Mouse (Mus musculus): ENCODE measurements around the gene Dnmt3a. TPM values are rescaled to one million over a fixed set of nuclear protein-coding genes. Genes with fewer than 3 reads are reported as not detected.

Gene Dnmt3a
- total RNA-seq, 1 experiment from 2014 or later: 19.2 TPM

DNA sequence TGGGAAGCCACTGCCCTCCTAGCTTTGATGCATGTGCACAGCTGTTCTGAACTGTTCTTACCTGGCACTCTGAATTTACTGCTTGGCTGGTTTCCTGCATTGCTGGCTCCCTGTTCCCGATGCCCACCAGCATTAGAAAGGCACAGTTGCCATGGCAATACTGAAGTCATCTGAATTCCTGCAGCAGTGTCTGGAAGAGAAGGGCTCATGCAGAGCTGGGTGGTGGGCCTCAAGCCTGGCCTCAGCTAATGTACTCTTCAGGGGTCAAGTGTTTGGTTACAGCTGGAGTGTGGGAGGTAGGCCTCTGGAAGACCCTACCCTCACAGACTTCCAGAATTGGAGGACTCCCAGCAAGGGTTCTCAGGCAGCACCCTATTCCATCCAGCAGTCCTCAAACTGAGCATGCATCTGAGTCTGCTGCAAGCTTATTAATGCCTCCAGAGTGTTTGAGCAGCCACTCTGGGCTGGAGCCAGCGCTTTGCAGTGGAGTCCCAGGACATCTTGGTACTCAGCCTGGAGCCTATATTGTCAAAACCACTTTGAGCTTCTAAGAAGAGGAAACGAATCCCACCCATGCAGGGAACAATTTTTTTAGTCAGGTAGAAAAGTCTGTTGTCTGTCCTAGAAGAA, 22.5 kb upstream of the Dnmt3a start:
- ATAC-seq (ENCODE audit: extremely low read depth, insufficient number of reproducible peaks, low FRiP score, poor library complexity, severe bottlenecking): no peak

DNA sequence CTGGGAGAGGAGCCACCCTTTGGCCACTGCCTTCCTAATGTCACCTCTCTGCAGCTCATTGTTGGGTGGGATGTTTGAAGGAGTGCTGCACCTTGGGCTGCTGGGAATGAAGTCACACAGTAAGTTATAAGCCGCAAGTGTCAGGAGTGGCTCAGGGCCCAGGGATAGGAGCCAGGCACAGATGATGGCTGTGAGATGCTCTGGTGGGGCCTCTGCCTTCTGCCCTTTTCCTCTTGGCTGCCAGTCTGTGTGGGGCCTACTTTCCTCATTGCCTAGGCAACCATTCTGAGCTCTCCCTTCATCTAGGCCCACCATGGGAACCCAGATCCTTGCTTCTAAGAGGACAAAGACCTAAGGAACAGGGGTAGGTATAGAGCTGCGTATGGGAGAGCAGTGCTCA, 21.5 kb upstream of the Dnmt3a start:
- ATAC-seq (ENCODE audit: extremely low read depth, insufficient number of reproducible peaks, low FRiP score, poor library complexity, severe bottlenecking): no peak

DNA sequence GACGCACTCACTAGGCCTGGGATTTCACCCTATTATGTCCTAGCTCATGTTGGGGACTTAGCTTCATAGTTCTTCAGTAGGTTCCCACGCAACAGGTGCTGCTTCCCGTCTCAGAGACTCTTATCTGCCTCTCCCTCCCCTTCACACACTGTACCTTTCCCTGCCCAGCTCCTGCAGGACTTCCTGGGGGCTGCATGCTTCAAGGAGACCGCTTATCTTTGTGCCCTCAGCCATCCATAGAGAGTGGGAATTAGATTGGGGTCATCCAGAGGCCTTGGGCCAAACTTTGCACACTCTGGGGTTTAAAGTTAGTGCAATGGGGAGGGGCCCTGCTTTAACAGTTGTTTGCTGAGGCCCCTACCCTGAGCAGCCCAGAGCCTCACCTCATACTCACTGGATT, 21.1 kb upstream of the Dnmt3a start:
- no peak for ATAC-seq (ENCODE audit: extremely low read depth, insufficient number of reproducible peaks, low FRiP score, poor library complexity, severe bottlenecking)

DNA sequence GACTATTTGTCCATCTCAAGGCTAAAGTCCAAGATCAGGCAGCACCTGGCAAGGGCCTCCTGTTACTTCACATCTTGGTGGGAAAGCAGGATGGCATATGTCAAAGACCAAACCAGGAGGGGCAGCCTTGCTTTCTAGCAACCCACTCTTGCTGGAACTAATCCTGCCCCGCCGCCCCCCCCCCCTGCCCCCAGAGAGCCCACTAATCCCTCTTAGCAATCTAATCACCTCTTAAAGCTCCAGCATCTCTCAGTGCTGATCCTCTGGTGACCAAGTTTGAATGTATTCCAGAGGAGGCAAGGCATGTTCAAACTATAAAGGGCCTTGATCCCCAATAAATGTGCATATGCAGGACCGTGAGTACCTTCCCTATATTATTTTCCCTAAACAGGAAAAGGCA, 18.8 kb upstream of the Dnmt3a start:
- no peak for ATAC-seq (ENCODE audit: extremely low read depth, insufficient number of reproducible peaks, low FRiP score, poor library complexity, severe bottlenecking)

DNA sequence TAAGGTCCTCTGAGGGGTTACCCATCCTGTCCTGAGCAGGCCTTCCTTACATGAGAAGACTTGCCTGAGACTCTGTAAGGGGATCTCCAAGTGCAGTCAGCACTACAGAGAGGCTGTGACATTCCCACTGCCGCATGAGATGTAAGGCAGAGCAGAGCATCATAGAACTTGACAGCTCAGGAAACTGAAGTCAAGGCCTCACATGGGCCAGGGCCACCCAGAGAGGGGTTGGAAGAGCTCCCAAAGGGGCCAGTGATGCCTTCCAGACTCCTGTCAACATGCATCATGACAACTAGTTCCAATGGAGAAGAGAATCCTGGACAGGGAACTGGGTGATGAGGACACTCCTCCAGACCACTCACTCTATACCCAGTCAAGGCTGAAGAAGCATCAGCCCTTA, 18.3 kb upstream of the Dnmt3a start:
- no peak for ATAC-seq (ENCODE audit: extremely low read depth, insufficient number of reproducible peaks, low FRiP score, poor library complexity, severe bottlenecking)

DNA sequence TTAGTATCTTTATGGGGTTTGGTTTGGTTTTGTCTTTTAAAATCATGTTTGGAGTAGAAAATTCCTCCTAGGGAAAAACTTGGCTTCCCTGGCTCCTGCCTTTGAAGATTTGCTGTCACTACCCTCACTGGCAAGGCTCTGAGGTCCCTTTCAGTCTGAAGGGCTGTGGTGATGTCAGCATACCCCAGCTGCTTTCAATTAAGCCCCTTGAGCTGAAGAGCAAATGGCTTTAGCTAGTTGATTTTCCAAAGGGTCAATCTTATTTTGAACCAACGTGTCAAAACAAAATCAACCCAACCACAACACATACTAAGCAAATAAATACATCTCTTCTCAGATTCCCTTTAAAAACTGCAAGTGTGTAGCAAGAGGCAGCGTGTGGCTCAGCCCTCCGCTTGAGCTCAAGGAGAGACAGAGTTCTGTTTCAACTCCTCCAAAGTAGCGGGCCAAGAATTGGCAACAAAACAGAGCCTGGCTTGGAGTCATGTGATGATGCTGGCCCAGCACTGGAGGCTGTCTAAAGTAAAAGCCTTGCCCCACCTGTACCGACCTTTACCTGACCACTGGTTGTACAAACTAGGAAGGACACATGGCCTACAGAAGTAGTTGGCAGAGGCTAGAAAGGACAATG, 17.3 kb upstream of the Dnmt3a start:
- no peak for ATAC-seq (ENCODE audit: extremely low read depth, insufficient number of reproducible peaks, low FRiP score, poor library complexity, severe bottlenecking)

DNA sequence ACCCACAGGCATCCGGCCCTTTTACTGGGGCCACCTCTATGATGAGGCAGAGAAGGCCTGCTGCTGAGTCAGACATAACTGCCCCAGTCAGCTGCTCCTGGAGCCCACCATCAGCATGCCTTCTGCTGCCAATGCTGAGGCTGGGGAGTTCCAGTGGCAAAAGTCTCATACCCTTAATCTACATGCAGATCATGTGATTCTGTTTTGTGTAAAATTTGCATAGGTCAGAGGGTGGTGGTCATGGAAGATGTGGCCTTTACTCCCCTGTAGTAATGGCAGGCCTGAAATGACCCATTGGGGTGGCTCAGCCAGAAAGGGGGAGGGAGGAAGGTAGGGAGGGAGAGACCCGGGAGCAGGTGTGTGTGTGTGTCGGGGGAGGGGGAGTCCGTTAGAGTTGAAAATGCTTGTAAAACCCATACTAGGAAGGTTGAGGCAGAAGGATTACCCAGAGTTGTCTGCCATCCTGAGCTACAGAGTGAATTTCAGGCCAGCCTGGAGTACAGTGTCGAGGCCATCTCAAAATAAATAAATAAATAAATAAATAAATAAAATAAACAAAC, 16.1 kb upstream of the Dnmt3a start:
- ATAC-seq (ENCODE audit: extremely low read depth, insufficient number of reproducible peaks, low FRiP score, poor library complexity, severe bottlenecking): no peak

DNA sequence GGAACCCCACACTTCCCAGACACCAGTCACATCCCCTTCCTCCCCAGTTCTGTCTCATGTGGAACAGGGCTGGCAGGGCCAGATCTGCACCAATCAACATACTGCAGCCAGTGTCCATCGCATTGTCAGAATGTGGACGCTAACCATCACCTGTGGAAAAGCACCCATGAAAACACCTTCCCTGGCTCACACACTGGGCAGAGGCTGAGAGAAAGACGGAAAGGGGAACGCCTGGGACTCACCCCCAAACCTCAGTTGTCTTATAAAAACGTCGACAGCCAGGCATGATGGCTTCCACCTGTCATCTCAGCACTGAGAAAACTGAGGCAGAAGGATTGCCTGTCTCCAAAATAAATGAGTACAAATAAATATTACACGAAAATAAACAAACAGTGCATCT, 14.6 kb upstream of the Dnmt3a start:
- ATAC-seq (ENCODE audit: extremely low read depth, insufficient number of reproducible peaks, low FRiP score, poor library complexity, severe bottlenecking): no peak

DNA sequence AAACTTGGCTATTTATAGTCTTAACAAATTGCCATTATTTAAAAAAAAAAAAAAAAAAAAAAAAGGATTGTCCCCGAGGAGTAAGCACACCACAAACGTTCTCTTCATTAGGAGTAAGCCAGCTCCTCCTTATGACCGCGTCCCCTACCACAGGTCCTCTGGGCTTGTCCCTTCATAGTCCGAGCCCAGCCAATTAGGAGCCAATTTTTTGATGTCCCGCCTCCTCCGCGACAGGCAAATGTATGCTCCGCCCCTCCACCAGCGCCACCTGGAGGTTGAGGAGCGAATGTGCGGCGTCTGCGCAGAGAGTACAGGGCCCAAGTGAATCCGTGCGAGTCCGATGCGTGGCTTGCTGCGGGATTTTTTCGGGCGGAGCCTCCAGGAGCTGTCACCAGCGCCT, 14.1 kb upstream of the Dnmt3a start:
- peak; percentile 97 for ATAC-seq (ENCODE audit: extremely low read depth, insufficient number of reproducible peaks, low FRiP score, poor library complexity, severe bottlenecking)

DNA sequence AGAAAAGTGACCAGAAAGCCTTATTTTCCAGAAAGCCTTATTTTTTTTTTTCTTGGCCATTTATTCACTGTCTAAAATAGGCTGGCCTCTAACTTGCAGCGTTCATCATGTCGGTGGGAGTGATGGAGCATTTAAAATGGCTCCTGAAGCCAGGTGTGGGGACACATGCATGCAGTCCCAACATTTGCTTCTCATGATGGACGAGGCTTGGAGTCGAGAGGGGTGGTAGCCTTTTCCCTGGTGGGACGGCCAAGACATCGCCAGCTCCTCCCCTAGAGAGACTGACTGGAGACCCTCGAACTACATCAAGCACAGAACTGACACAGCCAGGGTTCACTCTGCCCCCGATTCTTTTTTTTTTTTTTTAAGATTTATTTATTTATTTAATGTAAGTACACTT, 13.6 kb upstream of the Dnmt3a start:
- ATAC-seq (ENCODE audit: extremely low read depth, insufficient number of reproducible peaks, low FRiP score, poor library complexity, severe bottlenecking): no peak

DNA sequence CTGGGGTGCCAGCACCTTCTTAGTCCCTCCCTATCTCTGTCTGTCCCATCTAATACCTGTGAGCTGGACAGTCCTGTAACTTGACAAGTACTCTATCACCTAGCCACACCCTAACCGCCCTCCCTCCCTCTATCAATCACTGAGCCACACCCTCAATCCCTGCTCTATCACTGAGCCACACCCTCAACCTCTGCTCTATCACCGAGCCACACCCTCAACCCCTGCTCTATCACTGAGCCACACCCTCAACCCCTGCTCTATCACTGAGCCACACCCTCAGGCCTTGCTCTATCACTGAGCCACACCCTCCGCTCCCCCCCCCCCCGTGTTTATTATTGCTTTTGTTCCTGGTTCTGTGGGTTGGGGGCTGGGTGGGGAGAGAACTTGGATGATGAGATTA, 10.2 kb upstream of the Dnmt3a start:
- ATAC-seq (ENCODE audit: extremely low read depth, insufficient number of reproducible peaks, low FRiP score, poor library complexity, severe bottlenecking): no peak

DNA sequence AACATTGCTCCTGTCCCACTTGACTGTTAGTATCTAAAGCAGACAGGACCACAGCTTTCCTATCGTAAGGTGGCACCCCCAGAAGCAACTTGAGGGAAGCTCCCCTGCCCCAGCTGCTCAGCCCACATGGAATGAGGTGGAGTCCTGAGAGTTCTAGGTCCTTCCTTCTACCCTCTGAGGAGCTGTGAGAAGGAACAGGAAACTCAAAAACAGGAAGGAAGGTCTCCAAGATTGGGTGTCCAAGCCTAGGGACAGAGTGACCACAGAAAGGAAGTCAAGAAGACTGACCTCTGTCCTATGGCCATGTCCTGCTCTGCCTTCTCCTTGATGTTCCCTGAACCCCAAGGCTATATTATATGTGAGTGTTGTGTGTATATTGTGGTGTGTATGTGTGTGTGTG, 6.3 kb upstream of the Dnmt3a start:
- no peak for ATAC-seq (ENCODE audit: extremely low read depth, insufficient number of reproducible peaks, low FRiP score, poor library complexity, severe bottlenecking)

DNA sequence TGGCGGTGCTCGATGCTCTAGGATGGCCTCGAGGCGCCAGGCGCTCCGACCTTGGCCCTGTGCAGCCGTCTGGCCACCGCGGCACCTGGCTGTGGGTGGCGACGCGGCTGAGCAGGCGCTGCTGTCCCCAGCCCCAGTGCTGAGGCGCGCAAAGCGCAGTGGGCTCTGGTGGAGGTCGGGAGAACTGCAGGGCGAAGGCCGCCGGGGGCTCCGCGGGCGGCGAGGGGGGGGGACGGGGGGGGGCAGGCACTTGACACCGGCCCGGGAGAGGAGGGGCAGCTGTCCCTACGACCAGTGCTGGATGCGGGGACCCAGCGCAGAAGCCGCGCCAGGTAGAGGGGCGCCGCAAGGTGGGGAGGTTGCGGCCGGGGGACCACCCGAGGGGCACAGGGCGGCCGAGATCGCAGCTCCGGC, 471 bp downstream of the Dnmt3a start:
- peak; percentile 81 for ATAC-seq (ENCODE audit: extremely low read depth, insufficient number of reproducible peaks, low FRiP score, poor library complexity, severe bottlenecking)

DNA sequence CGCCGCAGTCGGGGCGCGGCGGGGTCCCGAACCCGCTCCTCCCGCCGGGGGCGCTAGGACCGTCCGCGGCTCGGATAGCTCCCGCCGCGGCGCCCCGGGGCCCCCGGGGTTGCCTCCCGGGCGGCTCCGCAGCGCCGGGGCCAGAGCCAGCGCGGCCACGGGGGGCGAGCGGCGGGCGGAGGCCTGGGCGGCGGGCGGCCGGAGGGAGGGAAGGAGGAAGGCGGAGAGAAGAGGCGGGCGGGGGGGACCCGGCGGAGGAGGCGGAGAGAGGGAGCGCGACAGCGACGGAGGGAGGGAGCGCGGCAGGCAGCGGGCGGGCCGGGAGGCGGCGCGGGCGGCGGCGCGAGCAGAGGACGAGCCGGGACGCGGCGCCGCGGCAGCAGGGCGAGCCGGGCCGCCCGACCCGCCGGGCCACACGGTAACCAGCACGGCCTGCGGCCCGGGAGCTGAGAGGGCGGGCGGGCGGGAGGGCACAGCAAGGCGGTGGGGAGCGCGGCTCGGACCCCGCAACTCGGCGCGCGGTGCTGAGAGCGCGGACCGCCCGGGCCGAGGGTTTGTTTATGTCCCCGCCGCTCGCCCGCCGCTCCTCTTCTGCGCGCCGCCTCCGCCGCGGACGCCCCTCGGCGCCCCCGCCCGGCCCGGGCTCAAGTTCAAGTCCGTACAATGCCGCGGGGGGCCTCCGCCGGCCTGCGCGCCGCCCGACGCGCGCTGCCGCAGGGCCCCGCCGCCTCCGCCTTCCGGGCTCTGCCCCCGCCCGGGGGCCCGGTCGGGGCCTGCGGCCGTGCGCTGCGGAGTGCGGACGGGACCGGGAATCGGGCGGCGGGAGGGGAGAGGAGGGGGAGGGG, 1.1 kb downstream of the Dnmt3a start:
- no peak for ATAC-seq (ENCODE audit: extremely low read depth, insufficient number of reproducible peaks, low FRiP score, poor library complexity, severe bottlenecking)

DNA sequence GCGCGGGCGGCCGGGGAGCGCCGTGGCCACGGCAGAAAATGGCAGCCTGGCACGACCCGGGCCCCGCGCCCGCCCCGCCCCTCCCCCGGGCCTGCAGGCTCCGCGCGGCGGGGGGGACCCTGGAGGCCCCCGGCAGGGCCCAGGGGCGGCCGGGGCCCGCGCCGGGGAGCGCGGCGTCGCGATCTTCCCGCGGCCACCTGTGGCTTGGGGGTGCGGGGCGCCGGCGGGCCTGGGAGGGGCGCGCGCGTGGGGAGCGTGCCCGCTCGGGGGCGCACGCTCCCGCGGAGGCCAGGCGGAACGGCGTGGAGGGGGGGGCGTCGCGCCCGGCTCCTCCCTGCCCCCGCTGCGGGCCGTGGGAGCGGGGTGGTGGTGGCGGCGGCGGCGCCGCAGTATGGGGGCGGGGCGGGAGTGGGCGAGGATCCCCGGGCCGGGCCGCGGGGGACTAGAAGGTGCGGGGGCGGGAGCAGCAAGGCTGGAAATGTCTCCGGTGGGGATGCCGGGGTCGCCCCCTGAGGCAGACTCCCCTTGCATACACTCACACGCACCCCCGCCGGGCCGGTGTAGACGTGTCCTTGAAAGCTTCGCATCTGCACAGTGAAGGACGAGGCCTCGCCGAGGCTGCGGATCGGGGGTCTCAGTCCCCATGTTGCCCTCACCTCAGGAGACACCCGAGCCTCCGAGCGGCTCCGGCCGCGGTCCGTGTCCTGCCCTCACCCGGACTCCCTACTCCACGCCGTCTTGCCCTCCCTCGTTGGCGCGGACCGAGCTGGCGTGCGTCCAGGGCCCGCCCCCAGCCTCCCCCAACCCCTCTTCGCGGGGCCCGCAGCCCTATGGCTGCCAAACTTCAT, 2.0 kb downstream of the Dnmt3a start:
- no peak for ATAC-seq (ENCODE audit: extremely low read depth, insufficient number of reproducible peaks, low FRiP score, poor library complexity, severe bottlenecking)

DNA sequence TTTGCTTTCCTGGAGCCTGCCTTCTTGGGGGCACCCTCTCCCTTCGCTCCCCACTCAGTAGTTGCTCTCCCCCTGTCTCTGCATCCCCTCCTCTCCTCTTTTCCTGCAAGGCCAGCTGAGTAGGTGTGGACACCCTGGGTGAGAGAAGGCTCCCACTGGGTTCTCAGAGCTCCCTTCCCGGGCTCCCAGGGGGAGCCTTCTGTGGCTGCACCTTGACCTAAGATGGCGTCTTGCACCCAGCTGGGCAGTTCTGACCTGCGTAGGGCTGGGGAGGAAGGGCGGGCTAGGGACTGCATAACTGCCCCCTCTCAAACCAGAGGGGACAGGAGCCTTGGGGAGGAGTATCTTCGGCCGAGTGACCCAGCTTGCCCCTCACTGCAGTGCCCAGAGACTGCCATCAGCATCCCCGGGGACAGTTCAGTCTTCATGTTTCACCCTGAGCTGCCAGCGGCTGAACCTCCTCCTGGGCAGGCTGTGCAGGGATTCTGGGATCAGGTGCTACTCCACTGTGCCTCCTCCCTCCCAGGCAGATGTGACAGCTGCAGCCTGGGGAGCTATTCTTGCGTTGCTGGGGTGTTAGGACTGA, 2.7 kb downstream of the Dnmt3a start:
- no peak for ATAC-seq (ENCODE audit: extremely low read depth, insufficient number of reproducible peaks, low FRiP score, poor library complexity, severe bottlenecking)

DNA sequence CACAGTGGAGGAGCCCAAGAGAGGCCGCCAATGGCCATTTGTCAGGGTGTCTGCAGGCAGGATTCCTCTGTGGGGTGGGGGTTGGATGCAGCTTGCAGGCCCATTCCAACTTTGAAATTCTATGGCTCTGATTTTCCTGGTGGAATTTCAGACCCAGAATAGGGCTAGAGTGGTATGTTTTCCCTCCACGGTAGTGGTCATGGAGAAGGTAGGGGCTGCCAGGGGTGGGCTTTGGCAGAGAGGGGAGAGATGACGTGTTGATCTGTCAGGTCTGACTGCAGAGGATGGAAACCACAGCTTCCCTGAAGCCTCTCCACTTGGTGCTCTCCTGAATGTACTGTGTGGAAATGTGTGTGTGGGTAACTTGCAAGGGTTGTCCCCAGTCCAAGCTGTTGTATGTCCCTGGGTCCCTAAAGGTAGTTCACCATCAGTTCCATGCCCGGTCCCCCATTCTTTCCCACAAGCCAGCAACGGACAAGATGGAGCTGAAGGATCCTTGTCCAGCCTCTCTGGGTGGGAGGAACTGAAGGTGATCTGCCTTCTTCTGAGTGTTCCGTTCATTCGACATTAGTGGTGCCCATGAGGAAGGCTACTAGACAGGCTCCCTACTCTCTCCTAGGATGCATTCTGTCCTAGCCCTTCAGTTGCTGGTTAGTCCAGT, 3.8 kb downstream of the Dnmt3a start:
- no peak for ATAC-seq (ENCODE audit: extremely low read depth, insufficient number of reproducible peaks, low FRiP score, poor library complexity, severe bottlenecking)

DNA sequence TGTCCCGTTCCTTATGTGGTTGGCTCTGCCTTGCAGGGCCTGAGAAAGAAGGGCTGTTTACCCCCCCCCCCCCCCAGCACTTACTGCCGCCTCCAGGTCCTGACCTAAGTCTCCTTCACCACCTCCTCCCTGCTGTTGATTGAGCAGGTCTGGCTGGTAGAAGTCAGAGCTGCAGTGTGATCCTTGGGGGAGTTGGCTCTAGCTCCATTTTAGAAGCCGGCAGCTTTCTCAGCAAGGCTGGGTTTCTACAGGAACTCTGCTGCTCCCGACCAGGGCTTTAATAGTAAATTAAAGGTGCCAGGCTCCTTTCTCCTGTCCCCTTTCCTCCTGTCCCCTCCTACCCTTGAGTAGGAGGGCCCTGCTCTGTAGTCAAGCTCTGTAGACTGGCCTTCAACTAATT, 4.6 kb downstream of the Dnmt3a start:
- ATAC-seq (ENCODE audit: extremely low read depth, insufficient number of reproducible peaks, low FRiP score, poor library complexity, severe bottlenecking): no peak
